13 mouse cellular contexts compared by ENCODE assay signal in genomic region chr7:127748235-127748560, GRCm38 (mm10). TPM values are rescaled to one million over a fixed set of nuclear protein-coding genes. Genes with fewer than 3 reads are reported as not detected.
A peak's percentile ranks its signal among the peaks of the same experiment; 100 is the strongest.
DNase-seq lines count a peak whose midpoint lies in the region; ATAC-seq lines count a peak whose summit lies in the region.
"Had no signal": no experiment of that assay in that cellular context is flagged by ENCODE, and none has a peak within 500 bp of the region (broad histone marks: within the 10 kb centered on the region; RNA-seq: fewer than 3 reads in every experiment).

No protein-coding gene starts in this region.

- 91% methylated on average over 28 of the region's 28 CpGs for WGBS in heart, embryonic 10.5 days
- 93% methylated on average over 28 of the region's 28 CpGs for WGBS in limb, embryonic 10.5 days
- WGBS in neural tube, embryonic 13.5 days, result 94% methylated on average over 28 of the region's 28 CpGs

- no peak for DNase-seq in heart, embryonic 10.5 days (ENCODE audit: low spot score)
- no peak for DNase-seq in heart, adult 9 months (ENCODE audit: low spot score in 2 of 2)
- DNase-seq in right cerebral cortex, postnatal 14 days, result peak; percentile 17
- DNase-seq in right cerebral cortex, adult 2 months (ENCODE audit: low spot score in 2 of 2), result no peak
- DNase-seq in limb, embryonic 10.5 days (ENCODE audit: low spot score), result no peak
- no peak for DNase-seq in testis, postnatal 10 days (ENCODE audit: low spot score)
- no peak for DNase-seq in layer of hippocampus, postnatal 14 days (ENCODE audit: low spot score in 2 of 2)
- DNase-seq: adrenal gland, postnatal 25 days; B cell, adult 2 months; heart, adult 2 months; kidney, adult 8-10 months; liver had no signal

- peak overlapping the region; percentile 98 for H3K9ac ChIP-seq in neural tube, embryonic 13.5 days

- peaks cover 54% of the 10 kb centered on the region for H3K36me3 ChIP-seq in heart, embryonic 10.5 days
- H3K36me3 ChIP-seq in limb, embryonic 10.5 days, result peaks cover 60% of the 10 kb centered on the region
- peaks cover 53% of the 10 kb centered on the region for H3K36me3 ChIP-seq in neural tube, embryonic 13.5 days

- peaks cover 43% of the 10 kb centered on the region for H3K27me3 ChIP-seq in heart, embryonic 10.5 days (ENCODE audit: insufficient read depth, poor library complexity, severe bottlenecking)
- H3K27me3 ChIP-seq in limb, embryonic 10.5 days (ENCODE audit: low read depth, poor library complexity, severe bottlenecking), result no peaks in the 10 kb centered on the region
- no peaks in the 10 kb centered on the region for H3K27me3 ChIP-seq in neural tube, embryonic 13.5 days

- peak overlapping the region; percentile 24; the same call in 1 of the 2 replicates for H3K27ac ChIP-seq in heart, embryonic 10.5 days
- peak overlapping the region; percentile 97; the same call in 1 of the 2 replicates for H3K27ac ChIP-seq in limb, embryonic 10.5 days
- no peak overlapping the region for H3K27ac ChIP-seq in neural tube, embryonic 13.5 days (replicated peaks)
- H3K27ac ChIP-seq: heart, adult 2 months had no signal

- peak overlapping the region; percentile 86; the same call in 1 of the 2 replicates for H3K4me3 ChIP-seq in heart, embryonic 10.5 days
- peak overlapping the region; percentile 95 for H3K4me3 ChIP-seq in limb, embryonic 10.5 days
- H3K4me3 ChIP-seq in neural tube, embryonic 13.5 days, result peak overlapping the region; percentile 94
- H3K4me3 ChIP-seq: heart, adult 2 months had no signal

- H3K9me3 ChIP-seq in heart, embryonic 10.5 days, result no peaks in the 10 kb centered on the region
- H3K9me3 ChIP-seq in limb, embryonic 10.5 days (replicated peaks), result no peaks in the 10 kb centered on the region
- no peaks in the 10 kb centered on the region for H3K9me3 ChIP-seq in neural tube, embryonic 13.5 days

- H3K4me2 ChIP-seq in neural tube, embryonic 13.5 days, result peak overlapping the region; percentile 84

- no peak for ATAC-seq in neural tube, embryonic 13.5 days (ENCODE audit: low read depth)

- peaks cover 30% of the 10 kb centered on the region for H3K4me1 ChIP-seq in heart, embryonic 10.5 days
- H3K4me1 ChIP-seq in limb, embryonic 10.5 days, result peaks cover 35% of the 10 kb centered on the region
- peaks cover 31% of the 10 kb centered on the region for H3K4me1 ChIP-seq in neural tube, embryonic 13.5 days (replicated peaks)

RNA-seq across cellular contexts. Expression of gene Fbxl19, which starts 3.9 kb away (rescaled TPM):
- polyA plus RNA-seq in heart, embryonic 10.5 days (2016; fragmentation: Nextera tagmentation; extraction: Ambion mirVana), result 3.4 and 4.8 TPM in 2 replicates
- 9.4 and 10.8 TPM in 2 replicates for polyA plus RNA-seq in limb, embryonic 10.5 days (2016; fragmentation: Nextera tagmentation; extraction: Ambion mirVana)
- 8.0 and 8.8 TPM in 2 replicates for polyA plus RNA-seq in neural tube, embryonic 13.5 days (2015; fragmentation: Nextera tagmentation; extraction: Ambion mirVana)
- 10 to 100 TPM; 73.0 to 73.5 TPM for total RNA-seq in layer of hippocampus, postnatal 14 days (2021)

RNA-seq across cellular contexts. Expression of gene Ctf2, which starts 16.2 kb away (rescaled TPM):
- 0.26 TPM in 1 of 2 replicates, not detected in the other for polyA plus RNA-seq in heart, embryonic 10.5 days (2016; fragmentation: Nextera tagmentation; extraction: Ambion mirVana)
- polyA plus RNA-seq in limb, embryonic 10.5 days (2016; fragmentation: Nextera tagmentation; extraction: Ambion mirVana), result 0.28 and 0.73 TPM in 2 replicates
- polyA plus RNA-seq in neural tube, embryonic 13.5 days (2015; fragmentation: Nextera tagmentation; extraction: Ambion mirVana), result not detected in 2 replicates
- total RNA-seq in layer of hippocampus, postnatal 14 days (2021), result not detected
- total RNA-seq: adrenal gland, postnatal 25 days; heart, adult 2 months had no signal
- polyA plus RNA-seq: heart, adult 2 months had no signal

RNA-seq across cellular contexts. Expression of gene Orai3, which starts 21.4 kb away (rescaled TPM):
- 12.9 and 19.8 TPM in 2 replicates for polyA plus RNA-seq in heart, embryonic 10.5 days (2016; fragmentation: Nextera tagmentation; extraction: Ambion mirVana)
- 15.2 and 16.0 TPM in 2 replicates for polyA plus RNA-seq in limb, embryonic 10.5 days (2016; fragmentation: Nextera tagmentation; extraction: Ambion mirVana)
- 9.7 and 9.9 TPM in 2 replicates for polyA plus RNA-seq in neural tube, embryonic 13.5 days (2015; fragmentation: Nextera tagmentation; extraction: Ambion mirVana)
- 10 to 100 TPM; 22.4 to 22.7 TPM for total RNA-seq in layer of hippocampus, postnatal 14 days (2021)

RNA-seq across cellular contexts. Expression of gene Setd1a, which starts 28.3 kb away (rescaled TPM):
- polyA plus RNA-seq in heart, embryonic 10.5 days (2016; fragmentation: Nextera tagmentation; extraction: Ambion mirVana), result 13.2 and 23.7 TPM in 2 replicates
- polyA plus RNA-seq in limb, embryonic 10.5 days (2016; fragmentation: Nextera tagmentation; extraction: Ambion mirVana), result 21.9 and 24.2 TPM in 2 replicates
- polyA plus RNA-seq in neural tube, embryonic 13.5 days (2015; fragmentation: Nextera tagmentation; extraction: Ambion mirVana), result 19.0 and 20.9 TPM in 2 replicates
- 10 to 100 TPM; 38.2 to 41.8 TPM for total RNA-seq in layer of hippocampus, postnatal 14 days (2021)

RNA-seq across cellular contexts. Expression of gene Ctf1, which starts 35.7 kb away (rescaled TPM):
- 3.4 and 6.5 TPM in 2 replicates for polyA plus RNA-seq in heart, embryonic 10.5 days (2016; fragmentation: Nextera tagmentation; extraction: Ambion mirVana)
- polyA plus RNA-seq in limb, embryonic 10.5 days (2016; fragmentation: Nextera tagmentation; extraction: Ambion mirVana), result 11.1 and 14.2 TPM in 2 replicates
- polyA plus RNA-seq in neural tube, embryonic 13.5 days (2015; fragmentation: Nextera tagmentation; extraction: Ambion mirVana), result 4.5 and 4.9 TPM in 2 replicates
- total RNA-seq in layer of hippocampus, postnatal 14 days (2021), result 1 to 10 TPM; 3.2 to 5.4 TPM
